Mouse (Mus musculus) cerebellum, adult 2 months (tissue): ENCODE measurements around the gene Sh3d19. TPM values are rescaled to one million over a fixed set of nuclear protein-coding genes. Genes with fewer than 3 reads are reported as not detected.

ENCODE experiments used
- DNase-seq, 2 experiments: peaks; one replicate each; pipeline ENCODE4 v3.0.0; 2021
- H3K27ac ChIP-seq: fragments of 200-500 bp; 2 replicates; pipeline ENCODE4 v1.5.1; 2012; ENCODE audit warnings: low read length, control low read depth, inconsistent platforms; ENCODE audit not compliant: insufficient read depth
- H3K27me3 ChIP-seq: fragments of 200-500 bp; 2 replicates; pipeline ENCODE4 v1.6.1; 2012; ENCODE audit warnings: inconsistent platforms, mild to moderate bottlenecking, low read length, moderate library complexity; ENCODE audit not compliant: control insufficient read depth, insufficient read depth
- H3K4me1 ChIP-seq: fragments of 200-500 bp; 2 replicates; pipeline ENCODE4 v1.6.1; 2011; ENCODE audit warnings: low read length; ENCODE audit not compliant: control insufficient read depth, insufficient read depth
- H3K4me3 ChIP-seq: fragments of 200-500 bp; replicated peaks from 2 replicates; pipeline ENCODE3; 2011; ENCODE audit warnings: mild to moderate bottlenecking, low read depth, low read length, control low read depth; ENCODE audit not compliant: insufficient read depth
- CTCF ChIP-seq: fragments of 200-500 bp; IDR thresholded peaks from 2 replicates; pipeline ENCODE4 v1.5.1; 2011; ENCODE audit warnings: low read depth, mild to moderate bottlenecking, control low read depth, low read length, moderate library complexity, borderline replicate concordance; ENCODE audit not compliant: insufficient read depth
- POLR2A ChIP-seq: fragments of 200-500 bp; IDR thresholded peaks from 2 replicates; pipeline ENCODE4 v1.6.1; 2011; ENCODE audit warnings: low read length, control low read depth, borderline replicate concordance; ENCODE audit not compliant: insufficient read depth
- WGBS: fragments of 180-500 bp; shearing (Covaris S2); methylation state at CpG from one replicate; pipeline ENCODE4 v1.1.7; 2018; 5-methylcytosine and 5-hydroxymethylcytosine counted together
- polyA plus RNA-seq: library from polyadenylated mRNA; depleted of rRNA; stranded (reverse); fragments of >200 nt; gene quantifications from 2 replicates; pipeline ENCODE4 v1.2.3, GENCODE M21; 2012

Gene Sh3d19
- polyA plus RNA-seq, 1 experiment = 14.5 TPM

DNA sequence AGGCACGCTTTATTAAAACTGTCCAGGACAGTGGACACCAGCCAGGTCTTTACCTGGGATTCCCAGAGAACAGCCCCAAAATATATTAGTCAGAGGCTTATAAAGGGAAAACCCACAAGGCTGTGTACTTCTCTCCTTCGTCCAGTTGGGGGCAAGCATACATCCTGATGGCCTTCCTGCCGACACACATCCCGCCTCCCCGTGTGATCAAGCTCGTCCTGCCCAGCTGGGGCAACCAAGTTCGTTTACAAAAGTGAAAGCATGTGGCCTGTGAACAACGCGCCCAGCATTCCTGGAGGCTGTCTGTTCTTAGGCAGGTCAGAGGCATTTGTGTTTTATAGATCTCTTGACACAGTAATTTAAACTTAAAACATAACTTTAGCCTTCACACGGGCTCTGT lies 139.2 kb downstream of the Sh3d19 start:
- TF ChIP-seq POLR2A (no peak), CTCF (no peak)
- Histone ChIP-seq H3K27ac (no peak overlapping the region), H3K27me3 (no peaks in the 10 kb centered on the region), H3K4me1 (no peaks in the 10 kb centered on the region), H3K4me3 (no peak overlapping the region)
- WGBS = 21% methylated on average over 10 of the region's 10 CpGs
- DNase-seq = no peak

DNA sequence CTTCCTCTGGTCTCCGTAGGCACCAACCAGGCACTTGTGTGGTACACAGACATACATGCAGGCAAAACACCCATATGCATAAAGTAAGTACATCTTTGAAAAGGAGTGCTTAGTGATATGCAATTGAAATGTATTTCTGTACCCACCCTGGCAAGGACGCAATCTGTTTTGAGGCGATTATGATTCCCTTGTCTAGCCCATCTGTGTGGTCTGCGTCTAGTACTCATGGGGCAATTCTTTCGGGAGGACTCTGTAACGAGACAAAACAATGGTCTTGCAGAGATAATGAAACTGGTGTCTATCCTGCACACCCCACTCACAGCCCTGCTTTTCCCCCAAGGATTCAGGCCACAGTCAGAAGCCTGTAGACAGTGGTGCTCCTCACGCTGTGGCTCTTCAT lies 141.9 kb downstream of the Sh3d19 start:
- 83% methylated on average over 7 of the region's 7 CpGs for WGBS
- Histone ChIP-seq H3K27me3 (no peaks in the 10 kb centered on the region), H3K4me3 (no peak overlapping the region), H3K4me1 (no peaks in the 10 kb centered on the region), H3K27ac (no peak overlapping the region)
- TF ChIP-seq CTCF = no peak
- no peak for TF ChIP-seq POLR2A
- DNase-seq = no peak

GRCm38 (mm10) chr3:86114659-86115338 lies 143.9 kb downstream of the Sh3d19 start:
- no peaks in the 10 kb centered on the region for H3K4me1 ChIP-seq
- H3K4me3 ChIP-seq = no peak overlapping the region
- WGBS = 72% methylated on average over 12 of the region's 12 CpGs
- DNase-seq = peak in 1 of 2 experiments; percentile 5
- H3K27me3 ChIP-seq = no peaks in the 10 kb centered on the region
- TF ChIP-seq POLR2A = no peak
- no peak for TF ChIP-seq CTCF
- H3K27ac ChIP-seq = peak overlapping the region; percentile 65; the same call in 1 of the 2 replicates

DNA sequence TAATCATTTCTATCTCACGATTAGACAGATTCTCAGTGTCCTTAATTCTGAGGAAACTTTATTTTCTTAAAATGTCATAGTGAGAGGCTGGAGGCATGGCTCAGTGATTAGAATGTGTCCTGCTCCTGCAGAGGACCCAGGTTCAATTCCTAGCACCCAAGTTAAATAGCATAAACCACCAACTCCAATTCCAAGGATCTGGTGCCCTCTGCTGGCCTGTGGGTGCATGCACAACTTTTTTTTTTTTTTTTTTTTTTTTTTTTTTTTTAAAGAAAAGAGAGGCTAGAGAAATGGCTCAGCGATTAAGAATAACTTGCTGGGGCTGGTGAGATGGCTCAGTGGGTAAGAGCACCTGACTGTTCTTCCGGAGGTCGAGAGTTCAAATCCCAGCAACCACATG lies 146.0 kb downstream of the Sh3d19 start:
- DNase-seq = no peak
- peak; percentile 23; the same call in 1 of the 2 replicates for TF ChIP-seq CTCF
- no peak for TF ChIP-seq POLR2A
- H3K4me3 ChIP-seq = no peak overlapping the region
- no peak overlapping the region for H3K27ac ChIP-seq
- no peaks in the 10 kb centered on the region for H3K27me3 ChIP-seq
- H3K4me1 ChIP-seq = no peaks in the 10 kb centered on the region
- 91% methylated on average over 4 of the region's 4 CpGs for WGBS

GRCm38 (mm10) chr3:86119237-86119932 lies 148.5 kb downstream of the Sh3d19 start:
- no peak overlapping the region for H3K4me3 ChIP-seq
- TF ChIP-seq CTCF = no peak
- no peak for TF ChIP-seq POLR2A
- H3K27ac ChIP-seq = no peak overlapping the region
- DNase-seq = no peak
- WGBS = 81% methylated on average over 16 of the region's 16 CpGs
- no peaks in the 10 kb centered on the region for H3K27me3 ChIP-seq
- no peaks in the 10 kb centered on the region for H3K4me1 ChIP-seq

DNA sequence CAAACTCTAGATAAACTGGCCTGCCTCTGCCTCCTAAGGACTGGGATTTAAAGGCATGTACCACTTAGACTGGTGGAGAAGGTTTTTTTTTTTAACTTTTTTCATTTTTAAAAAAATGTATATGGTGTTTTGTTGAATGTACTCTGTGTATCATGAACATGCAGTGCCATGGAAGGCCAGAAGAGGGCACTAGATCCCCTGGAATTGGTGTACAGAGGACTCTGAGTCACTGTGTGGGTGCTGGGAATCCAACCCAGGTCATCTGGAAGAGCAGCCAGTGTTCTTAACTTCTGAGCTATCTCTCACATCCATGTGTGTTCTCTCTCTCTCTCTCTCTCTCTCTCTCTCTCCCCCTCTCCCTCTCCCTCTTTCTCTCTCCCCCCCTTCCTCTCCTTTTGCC lies 151.2 kb downstream of the Sh3d19 start:
- DNase-seq = no peak
- Histone ChIP-seq H3K4me1 (no peaks in the 10 kb centered on the region), H3K4me3 (no peak overlapping the region), H3K27ac (no peak overlapping the region), H3K27me3 (no peaks in the 10 kb centered on the region)
- no peak for TF ChIP-seq CTCF
- TF ChIP-seq POLR2A = no peak

DNA sequence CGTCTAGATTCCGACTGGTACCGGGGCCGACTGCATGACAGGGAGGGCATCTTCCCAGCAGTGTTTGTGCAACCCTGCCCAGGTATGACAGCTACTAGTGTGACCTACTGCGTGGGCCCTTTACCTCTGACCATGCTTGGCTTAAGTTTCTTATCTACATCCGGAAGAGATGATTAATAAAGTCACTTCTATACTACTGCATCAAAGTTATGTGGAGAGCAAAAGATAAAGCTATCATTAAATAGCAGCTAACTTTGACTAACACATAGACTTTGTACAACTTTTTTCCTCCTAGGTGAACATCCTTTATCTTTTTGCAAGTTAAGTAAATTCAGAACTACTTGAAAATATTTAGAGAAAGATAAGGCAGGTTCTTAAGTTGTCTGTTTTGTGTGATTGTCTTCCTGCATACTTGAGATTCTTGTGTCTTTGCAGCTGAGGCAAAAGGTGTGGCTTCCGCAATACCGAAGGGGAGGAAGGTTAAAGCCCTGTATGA lies 152.4 kb downstream of the Sh3d19 start:
- no peak for TF ChIP-seq POLR2A
- no peak for TF ChIP-seq CTCF
- DNase-seq = no peak
- Histone ChIP-seq H3K27me3 (no peaks in the 10 kb centered on the region), H3K27ac (no peak overlapping the region), H3K4me3 (no peak overlapping the region), H3K4me1 (no peaks in the 10 kb centered on the region)
- WGBS = 95% methylated on average over 8 of the region's 8 CpGs

GRCm38 (mm10) chr3:86129757-86130156 lies 158.8 kb downstream of the Sh3d19 start:
- WGBS = 12% methylated on average over 6 of the region's 6 CpGs

More at GRCm38 (mm10) chr3:86129757-86130156, 158.8 kb downstream of the Sh3d19 start:
- H3K4me1 ChIP-seq = no peaks in the 10 kb centered on the region
- peak; percentile 49 to 56 for DNase-seq
- no peaks in the 10 kb centered on the region for H3K27me3 ChIP-seq
- no peak for TF ChIP-seq POLR2A
- TF ChIP-seq CTCF = peak; percentile 73
- no peak overlapping the region for H3K27ac ChIP-seq
- no peak overlapping the region for H3K4me3 ChIP-seq
